Mouse (Mus musculus): ENCODE measurements around the gene Dnajc16.

The Dnajc16 gene

DNA sequence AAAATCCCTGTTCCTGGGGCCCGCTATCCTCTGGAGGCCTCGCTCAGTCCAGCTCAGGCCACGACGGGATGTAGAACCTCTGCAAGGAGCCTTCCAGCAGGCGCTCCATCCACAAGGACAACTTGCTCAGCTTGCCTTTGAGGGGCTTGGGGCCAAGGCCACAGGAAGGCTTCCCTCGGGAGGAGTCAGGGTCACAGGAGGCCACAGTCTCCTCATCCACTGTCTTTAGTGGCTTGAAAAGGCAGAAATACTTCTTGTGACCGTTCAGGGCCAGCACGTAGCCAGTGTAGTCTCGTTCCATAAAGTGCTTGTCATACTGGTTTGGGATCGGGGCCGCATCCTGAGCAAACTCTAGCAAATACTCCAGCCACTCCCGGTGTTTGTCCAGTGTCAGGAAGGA, 27.3 kb downstream of the Dnajc16 start:
- DNase-seq (ENCODE audit: low read depth): no peak

DNA sequence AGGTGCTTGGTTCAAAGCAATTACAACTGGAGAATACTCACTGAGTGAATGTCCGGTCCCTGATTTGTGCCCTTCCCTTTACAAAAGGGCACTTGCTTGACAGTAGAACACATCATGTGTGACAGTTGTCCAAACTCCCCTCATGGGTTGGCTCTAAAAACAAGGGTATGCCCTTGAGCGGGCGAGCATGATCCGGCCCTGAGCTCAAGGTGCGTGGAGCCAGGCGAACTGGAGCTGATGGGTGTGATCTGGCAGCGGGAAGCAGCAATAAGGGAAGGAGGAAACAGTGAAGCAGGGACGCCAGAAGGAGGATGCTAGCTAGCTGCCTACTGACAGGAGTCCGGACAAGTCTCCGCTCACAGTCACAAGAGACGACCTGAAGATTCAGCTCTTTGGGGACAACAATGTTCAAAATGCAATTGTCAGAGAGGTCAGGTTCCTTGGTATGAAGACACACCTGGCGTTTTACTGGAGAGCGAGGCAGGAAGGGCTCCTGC, 28.6 kb downstream of the Dnajc16 start:
- no peak for DNase-seq (ENCODE audit: low read depth)

DNA sequence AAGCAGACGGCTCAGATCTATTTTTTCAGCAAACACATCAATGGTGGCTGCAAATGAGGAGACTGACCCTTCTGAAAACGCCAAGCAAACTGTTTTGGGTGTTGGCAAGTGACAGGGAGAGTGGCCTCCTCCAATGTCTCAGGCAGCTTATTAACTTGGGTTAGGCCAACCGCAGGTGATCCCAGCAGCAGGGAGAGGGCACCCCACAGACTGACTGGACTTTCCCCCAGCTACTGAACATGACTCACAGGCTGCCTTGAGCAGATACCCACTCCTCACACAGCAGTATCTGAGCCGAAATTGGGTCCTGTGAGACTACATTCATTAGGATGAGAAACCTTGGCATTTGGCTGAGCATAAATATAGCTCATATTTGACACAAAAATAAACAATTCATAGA, 29.8 kb downstream of the Dnajc16 start:
- DNase-seq (ENCODE audit: low read depth): no peak

DNA sequence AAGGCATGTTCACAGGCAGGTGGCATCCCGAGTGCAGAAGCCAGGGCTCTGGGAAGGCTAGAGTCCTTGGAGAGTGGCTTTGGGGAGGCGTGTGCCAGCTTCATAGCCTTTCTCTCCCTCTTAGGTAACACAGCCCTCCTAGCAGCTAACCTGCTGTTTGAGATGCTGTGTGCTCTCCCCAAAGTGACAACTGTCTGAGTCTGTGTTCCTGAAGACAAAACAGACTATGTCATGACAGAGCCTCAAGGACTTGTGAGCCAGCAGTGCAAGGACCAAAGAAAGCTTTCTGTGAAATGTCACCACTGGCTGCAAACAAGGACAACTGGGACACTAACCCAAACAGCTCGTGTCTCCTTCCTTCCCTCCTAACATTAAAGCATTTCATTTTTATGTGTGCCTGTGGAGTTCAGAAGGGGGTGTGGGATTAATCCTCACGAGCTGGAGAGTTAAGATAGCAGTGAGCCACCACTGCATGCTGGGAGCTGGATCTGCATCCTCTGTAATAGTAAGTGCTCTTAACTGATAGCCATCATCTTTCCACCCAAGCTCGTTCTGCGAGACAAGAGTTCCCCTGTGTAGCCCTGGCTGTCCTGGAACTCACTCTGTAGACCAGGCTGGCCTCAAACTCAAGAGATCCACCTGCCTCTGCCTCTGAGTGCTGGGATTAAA, 31.7 kb downstream of the Dnajc16 start:
- no peak for DNase-seq (ENCODE audit: low read depth)

DNA sequence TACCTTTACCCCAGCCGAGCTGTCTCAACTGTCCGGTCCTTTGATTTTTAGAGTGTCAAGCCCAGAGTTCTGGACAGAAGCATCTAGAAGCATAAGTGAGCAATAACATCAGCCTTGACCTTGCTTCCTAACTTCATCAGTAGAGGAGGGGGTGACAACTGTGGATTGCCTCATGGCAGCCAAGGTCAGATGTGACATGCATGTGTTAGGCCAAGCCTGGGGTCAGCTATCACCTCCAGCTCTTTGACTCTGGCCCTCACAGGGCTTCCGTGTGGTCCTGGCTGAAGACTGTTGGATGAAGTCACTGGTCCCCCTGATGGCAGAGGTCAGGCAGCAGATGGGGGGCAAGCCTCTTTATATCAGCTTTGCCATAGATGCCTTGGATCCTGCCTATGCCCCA, 33.6 kb downstream of the Dnajc16 start:
- DNase-seq (ENCODE audit: low read depth): no peak

DNA sequence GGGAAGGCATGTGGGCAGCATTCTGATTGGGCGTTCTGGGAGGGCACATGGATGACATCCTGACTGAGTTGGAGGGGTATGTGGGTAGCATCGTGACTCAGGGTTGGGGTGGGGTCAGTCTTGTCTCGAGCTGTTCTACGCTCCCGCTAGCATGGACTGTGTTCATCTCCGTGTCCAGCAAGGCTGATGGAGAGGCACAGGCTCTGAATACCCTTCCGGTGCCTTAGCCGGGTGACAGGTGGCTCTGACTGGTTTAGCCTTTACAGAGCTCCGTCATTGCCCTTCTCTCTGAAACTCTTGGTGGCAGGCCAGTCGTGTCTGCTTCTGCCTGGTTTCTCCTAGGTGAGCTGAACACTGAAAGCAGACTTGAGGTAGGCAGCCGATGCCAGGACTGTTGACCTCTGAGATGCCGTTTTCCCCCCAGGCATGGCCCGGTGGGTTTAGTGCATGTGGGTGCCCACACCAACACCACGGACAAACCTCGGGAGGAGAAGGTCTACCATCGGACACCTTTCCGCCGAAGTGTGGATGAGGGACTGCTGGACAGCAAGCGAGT, 35.3 kb downstream of the Dnajc16 start:
- no peak for DNase-seq (ENCODE audit: low read depth)

DNA sequence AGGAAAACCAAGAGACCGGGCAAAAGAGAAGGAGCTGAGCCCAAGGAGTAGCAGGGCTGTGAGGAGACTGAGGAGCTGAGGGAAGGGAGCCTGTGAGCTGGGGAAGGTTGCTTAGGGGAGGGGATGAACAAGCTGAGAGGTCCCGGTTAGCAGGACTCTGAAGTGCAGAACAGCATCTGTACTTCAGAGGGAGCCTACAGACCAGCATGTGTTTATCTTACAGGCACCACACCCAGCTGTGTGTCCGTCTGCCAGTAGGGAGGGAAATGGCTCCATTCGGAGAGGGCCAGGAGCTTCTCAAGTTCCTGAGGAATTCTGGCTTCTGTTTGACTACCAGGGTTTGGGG, 38.7 kb downstream of the Dnajc16 start:
- no peak for DNase-seq (ENCODE audit: low read depth)

DNA sequence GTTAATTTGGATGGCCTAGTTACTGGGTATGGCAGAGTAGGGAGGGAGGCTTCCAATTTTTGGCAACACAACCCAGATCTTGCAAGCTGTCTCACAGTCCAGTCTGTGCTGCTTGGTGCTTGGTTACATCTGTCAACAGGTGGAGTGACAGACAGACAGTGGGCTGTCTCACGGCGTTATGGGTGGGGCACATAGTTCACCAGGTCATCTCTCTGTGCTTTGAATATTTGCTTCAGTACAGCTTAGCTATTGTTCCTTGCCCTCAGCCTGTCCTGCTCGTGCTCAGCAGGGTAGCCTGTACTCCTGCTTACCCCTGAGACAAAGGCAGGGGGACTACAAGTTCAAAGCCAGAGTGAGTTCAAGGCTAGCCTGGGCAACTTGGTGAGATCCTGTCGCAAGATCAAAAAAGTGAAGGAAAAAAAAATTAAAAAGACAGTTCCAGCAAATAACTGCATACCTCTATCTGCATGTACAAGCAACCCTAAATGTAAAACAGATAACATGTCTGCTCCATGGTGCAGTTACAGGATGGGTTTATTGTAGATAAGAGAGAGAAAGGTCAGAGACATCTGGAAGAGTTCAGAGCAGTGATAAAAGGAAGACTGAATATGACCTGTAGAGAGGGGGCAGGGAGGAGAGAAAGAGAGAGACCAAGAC, 39.2 kb downstream of the Dnajc16 start:
- no peak for DNase-seq (ENCODE audit: low read depth)

DNA sequence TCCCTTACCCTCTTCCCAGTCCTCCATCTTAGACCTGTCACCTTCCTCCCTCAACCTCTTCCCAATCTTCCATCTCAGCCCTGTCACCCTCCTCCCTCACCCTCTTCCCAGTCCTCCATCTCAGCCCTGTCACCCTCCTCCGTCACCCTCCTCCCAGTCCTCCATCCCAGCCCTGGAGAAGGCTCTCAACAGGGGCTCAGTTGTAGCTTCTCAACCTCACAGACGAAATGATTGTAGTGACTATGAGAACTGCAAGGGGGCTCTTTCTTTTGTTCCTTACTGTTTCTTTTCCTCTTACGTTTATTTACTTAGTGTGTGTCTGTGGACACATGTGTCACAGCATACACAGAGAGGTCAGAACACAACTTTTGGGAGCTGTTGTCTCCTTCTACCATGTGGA, 39.9 kb downstream of the Dnajc16 start:
- no peak for DNase-seq (ENCODE audit: low read depth)

DNA sequence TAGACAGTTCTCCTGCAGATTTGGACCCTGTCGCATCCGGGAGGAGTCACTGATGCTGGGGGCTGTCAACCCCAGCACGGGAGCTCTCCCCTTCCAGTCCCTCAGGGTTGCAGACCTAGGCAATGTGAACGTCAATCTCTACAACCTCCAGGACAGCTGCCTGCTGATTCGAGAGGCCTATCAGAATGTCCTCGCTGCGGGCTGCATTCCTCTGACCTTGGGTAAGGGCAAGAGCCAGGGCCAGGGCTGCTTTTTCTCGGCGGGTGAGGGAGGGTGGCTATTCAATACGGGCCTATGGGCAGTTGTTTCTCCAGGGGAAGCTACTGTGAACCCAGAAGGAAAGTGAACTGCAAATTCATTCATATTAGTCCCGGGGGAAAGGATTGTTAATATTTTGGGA, 41.2 kb downstream of the Dnajc16 start:
- no peak for DNase-seq (ENCODE audit: low read depth)

DNA sequence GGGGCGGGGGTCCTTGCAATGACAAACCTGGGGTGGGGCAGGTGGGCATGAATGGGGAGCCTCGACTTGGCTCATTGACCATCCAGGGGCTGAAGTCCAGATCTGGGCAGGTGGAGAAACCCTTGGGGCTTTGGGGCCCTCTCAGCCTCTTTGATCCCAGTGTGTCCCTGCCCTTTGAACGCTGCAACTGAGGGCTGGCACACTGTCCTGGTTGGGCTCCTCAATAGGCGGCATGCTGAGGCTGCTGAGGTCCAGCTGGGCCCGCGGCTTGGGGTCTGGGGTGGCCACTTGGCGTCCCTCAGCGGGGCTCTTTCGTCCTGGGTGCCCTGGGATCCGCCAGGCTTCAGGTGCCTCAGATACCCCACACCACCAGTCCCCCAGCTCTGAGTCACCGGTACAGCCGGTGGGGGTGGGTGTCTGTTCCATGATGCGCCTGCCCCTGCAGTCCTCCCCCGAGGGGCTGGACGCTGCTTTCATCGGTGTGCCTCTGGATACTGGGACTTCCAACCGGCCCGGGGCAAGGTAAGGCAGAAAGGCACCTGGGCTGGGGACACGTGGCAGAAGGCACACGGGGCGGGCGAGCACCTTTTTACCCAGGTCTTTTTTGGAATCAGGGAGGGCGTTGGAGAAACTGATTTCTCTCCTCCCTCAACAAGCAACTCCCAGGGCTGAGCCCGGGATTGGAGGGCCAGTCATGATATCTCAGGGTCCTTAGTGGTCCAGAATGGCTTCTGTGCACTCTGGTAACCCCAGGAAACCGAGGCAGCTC, 44.0 kb downstream of the Dnajc16 start, which contains the start of gene Agmat:
Gene Agmat, plus strand, starts transcription at position 95 of the 769 bp plus-strand sequence.
- no peak for DNase-seq (ENCODE audit: low read depth)

DNA sequence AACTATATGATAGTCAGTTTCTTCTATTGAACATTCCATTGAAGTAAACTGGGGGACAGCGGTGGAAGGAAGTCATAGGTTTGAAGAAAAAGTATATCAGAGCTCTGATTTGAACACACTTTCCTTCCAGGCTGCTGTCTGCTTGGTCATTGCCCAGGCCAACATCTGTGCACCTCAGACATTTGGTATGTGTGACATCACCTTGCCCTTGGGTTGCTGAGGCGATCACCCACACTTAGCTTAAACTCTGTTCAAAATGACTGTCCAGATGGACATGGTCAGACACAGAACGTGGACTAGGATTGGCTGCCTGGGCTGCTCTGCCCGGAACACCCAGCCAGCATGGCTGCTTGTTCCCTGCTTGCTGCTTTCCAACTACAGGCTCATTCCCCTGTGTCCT, 48.4 kb downstream of the Dnajc16 start:
- no peak for DNase-seq (ENCODE audit: low read depth)

DNA sequence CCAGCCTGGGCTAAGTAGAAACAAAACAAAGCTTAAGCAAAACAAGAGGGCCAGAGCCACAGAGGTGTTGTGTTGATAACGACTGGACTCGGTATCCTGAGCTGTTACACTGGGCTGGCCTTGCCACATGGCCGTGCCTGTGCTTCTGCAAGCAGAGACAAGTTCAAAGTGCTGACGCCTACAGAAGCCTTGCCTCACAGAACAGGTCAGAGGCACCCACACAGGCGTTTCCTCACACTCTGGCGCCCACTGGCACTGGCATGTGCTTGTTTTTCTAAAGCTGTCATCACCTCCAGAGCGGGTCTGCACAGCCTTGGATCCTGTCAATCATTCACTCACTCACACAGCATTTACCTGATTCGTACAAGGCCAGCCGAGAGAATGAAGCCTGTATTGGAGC, 48.9 kb downstream of the Dnajc16 start:
- DNase-seq (ENCODE audit: low read depth): no peak

DNA sequence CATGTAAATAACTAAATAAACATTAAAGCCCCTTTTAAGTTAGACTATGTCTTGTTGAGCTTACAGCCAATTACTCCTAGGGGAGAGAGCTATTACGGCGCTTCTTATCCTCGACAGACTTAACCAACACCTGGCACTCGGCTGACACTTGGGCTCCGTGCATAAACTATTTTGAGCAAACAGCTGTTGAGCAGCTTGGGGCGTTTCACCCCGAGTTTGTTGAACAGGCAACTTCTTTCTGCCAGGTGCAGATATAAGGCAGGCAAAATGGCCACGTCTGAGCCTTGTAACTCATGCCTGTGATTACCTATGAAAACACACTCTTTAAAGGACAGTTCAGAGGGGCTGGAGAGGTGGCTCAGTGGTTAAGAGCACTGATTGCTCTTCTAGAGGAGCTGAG, 52.7 kb downstream of the Dnajc16 start:
- no peak for DNase-seq (ENCODE audit: low read depth)

DNA sequence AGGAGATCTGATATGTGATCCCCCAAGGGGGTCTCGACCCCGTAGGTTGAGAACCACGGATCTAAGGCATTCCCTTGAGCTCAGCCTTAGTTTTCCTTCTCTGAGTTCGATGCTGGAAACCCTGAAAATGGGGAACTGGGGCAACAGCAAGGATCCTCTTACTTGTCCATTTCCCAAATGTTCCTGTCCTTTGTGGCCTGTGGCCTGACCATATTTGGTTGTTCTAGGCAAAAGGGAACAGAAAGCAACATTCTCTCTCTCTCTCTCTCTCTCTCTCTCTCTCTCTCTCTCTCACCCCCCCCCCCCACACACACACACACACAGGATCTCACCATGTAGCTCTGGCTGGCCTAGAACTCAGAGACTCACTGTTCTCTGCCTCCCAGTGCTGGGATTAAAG, 53.9 kb downstream of the Dnajc16 start:
- DNase-seq (ENCODE audit: low read depth): no peak

DNA sequence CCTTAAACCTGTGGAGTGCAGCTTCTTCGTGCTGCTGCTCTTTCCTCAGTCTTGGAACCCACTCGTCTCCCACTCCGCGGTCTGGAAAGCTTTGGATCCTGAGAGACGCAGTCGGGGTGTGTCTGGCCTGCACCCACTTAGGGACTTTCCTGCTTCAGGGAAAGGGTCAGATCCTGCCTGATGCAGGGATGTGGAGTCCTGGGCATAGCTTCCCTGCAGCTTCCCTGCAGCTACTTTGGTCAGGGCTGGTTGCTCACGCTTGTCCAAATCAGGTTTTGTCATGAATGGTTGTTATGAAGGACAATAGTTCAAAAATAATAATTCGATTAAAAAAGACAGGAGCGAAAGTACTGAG, 55.5 kb downstream of the Dnajc16 start:
- no peak for DNase-seq (ENCODE audit: low read depth)

DNA sequence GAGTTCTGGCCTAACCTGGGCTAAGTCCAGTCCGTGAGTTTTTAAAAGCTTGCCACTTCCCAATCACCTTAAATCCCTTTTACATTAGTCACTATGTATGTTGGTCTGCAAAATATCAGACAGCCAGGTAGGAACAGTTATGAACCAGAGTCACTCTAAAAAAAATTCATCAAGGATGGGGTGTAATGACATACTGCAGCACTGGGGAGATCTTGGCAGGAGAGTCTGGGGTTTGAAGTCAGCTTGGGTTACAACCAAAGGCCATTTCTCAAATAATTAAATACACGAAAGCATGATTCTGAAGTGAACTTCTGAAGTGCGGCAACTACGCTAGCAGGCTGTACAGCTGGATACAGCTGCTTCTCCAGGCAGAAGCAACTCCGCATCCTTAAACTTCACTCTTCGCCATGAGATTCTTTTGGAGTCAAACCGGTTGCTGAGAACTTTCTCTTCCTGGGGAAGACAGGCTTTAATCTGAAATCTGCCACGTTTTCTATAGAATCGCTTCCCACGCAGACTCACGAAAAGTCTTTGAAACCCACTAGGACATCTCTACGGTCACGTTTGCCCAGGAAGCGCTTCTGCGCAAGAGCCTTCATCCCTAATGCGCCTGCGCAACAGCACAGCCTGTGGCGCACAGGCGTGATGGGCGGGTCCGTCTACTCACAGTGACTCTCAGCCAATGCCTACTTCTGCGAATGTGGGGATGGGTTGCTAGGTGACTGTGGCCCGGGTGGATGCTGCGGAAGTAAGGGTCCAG, 56.1 kb downstream of the Dnajc16 start:
- DNase-seq (ENCODE audit: low read depth): peak; percentile 82

DNA sequence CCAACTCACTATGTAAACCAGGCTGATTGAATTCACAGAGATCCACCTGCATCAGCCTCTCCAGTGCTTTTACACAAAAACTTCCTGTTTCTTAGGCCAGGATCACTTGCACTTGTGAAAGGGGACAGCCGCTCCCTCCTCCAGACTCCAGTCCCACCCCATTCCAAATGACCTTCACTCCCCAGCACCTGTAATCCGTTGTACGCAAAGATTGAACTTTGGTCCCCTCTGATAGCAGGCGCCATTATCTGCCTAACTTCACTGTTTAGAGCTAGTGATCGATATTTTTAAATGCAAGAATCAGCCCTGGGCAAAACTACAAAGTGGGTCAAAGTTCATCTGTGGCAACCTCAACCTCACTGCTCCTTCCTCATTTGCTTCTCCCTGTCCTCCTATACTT, 59.0 kb downstream of the Dnajc16 start:
- no peak for DNase-seq (ENCODE audit: low read depth)

DNA sequence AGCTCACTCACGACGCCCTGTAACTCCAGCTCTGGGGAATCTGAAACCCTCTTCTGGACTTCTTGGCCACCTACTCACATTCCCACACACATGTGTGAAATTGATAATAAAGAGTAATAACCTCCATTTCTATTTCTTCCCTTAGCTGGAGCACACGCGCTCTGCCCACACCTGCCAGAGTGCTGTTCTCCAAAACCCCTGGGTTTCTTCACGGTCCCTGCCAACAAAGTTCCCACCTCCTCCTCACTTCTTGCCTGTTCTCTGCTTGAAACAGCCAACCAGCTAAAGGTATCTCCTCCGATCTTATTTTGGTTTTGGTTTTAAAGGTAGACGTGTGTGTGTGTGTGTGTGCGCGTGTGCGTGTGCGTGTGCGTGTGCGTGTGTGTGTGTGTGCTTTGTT, 60.3 kb downstream of the Dnajc16 start:
- no peak for DNase-seq (ENCODE audit: low read depth)

DNA sequence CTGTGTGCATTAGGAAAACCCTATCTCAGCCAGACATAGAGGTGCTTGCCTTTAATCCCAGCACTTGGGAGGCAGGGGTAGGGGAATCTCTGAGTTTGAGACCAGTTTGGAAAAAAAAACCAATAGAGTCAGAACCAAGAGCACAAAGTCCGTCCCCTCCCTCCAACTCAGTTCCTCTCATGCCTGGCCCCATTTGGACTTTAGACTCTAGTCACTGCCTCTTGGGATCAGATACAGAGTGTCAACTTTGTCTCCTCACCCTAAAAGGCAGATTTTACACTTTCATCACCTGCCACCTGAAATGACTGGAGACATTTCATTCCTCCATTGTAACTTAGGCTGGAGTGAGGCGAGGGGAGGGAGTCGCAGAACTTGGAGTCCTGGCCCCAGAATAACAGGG, 61.5 kb downstream of the Dnajc16 start:
- DNase-seq (ENCODE audit: low read depth): no peak

DNA sequence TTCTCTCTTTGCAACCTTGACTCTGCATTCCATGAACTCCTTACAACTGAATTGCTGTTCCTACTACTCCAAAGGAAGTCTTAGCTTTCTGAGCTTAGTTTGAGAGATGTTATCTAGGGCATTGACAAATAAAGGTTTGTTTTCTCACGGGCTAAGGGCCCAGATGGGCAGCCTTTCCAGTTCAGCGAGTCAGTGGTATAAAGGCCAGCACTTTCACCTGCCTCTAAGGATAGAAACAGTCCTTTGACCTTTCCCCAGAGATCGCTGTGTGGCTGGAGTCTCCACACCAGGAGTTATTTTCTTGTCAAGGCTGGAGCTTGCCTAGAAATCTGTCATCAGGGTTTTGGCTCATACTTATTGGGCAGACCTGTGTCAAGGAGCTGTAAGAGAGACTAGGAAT, 65.0 kb downstream of the Dnajc16 start:
- DNase-seq (ENCODE audit: low read depth): no peak

DNA sequence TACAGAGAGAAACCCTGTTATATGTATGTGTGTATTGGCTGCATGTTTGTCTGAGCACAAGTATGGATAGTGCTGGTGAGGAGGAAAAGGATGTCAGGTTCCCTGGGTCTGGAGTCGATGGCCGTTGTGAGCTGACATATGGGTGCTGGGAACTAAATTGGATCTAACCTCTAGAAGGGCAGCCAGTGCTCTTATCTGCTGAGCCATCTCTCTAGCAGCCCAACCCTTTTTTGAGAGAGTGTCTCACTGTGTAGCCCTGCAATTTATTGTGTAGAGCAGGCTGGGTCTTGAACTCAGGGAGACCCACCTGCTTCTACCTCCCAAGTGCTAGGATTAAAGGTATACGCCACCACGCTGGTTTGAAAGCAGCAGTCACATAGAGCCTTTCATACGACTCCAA, 65.5 kb downstream of the Dnajc16 start:
- DNase-seq (ENCODE audit: low read depth): no peak

Measured in fibroblast of lung, adult 2 months (primary cell).